Mouse (Mus musculus): ENCODE measurements around the gene Nbdy.
A peak's percentile ranks its signal among the peaks of the same experiment; 100 is the strongest.

Gene Nbdy

GRCm38 (mm10) chrX:153723110-153723916 lies at the start of gene Nbdy:
Gene Nbdy, plus strand, starts transcription at chrX:153723590.
- DNase-seq = peak; percentile 51

- DNase-seq = peak; percentile 13
Measured at GRCm38 (mm10) chrX:153695782-153696395, 27.5 kb upstream of the Nbdy start, which contains the start of gene Kctd12b. Gene Kctd12b, minus strand, starts transcription at chrX:153696391.

- DNase-seq = no peak
Measured at GRCm38 (mm10) chrX:153700463-153700862, 22.9 kb upstream of the Nbdy start.

GRCm38 (mm10) chrX:153707735-153708134 lies 15.7 kb upstream of the Nbdy start:
- peak; percentile 6 for DNase-seq

GRCm38 (mm10) chrX:153716716-153717115 lies 6.7 kb upstream of the Nbdy start:
- no peak for DNase-seq

- peak; percentile 17 for DNase-seq
Measured at GRCm38 (mm10) chrX:153719602-153720001, 3.8 kb upstream of the Nbdy start.

- DNase-seq = no peak
Measured at GRCm38 (mm10) chrX:153724400-153724799, 1.0 kb downstream of the Nbdy start.

GRCm38 (mm10) chrX:153735697-153736096 lies 12.3 kb downstream of the Nbdy start:
- no peak for DNase-seq

- no peak for DNase-seq
Measured at GRCm38 (mm10) chrX:153742493-153742892, 19.1 kb downstream of the Nbdy start.

- no peak for DNase-seq
Measured at GRCm38 (mm10) chrX:153749230-153749629, 25.8 kb downstream of the Nbdy start.

Measured in thymus, postnatal 4 days (tissue).